ENCODE assay signal across 8 mouse cellular contexts in the genomic region with DNA sequence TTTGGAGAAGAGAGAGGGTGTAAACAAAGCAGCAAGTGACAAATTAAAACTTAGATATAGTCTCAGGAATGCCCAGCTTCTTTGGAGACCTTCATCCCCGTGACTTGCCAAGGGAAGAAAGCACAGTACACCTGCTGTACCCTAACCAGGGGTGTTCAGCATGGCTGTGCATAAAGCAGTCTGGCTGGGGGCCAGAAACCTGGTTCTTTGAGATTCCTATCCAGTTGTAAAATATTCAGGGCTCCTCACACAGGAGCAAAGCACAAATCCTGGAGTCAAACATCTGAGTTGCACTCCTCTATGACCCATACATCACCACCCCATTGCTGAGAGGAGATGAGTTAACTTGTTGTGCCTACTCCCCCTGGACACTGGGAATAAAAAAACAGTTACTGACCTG. TPM values are rescaled to one million over a fixed set of nuclear protein-coding genes. Genes with fewer than 3 reads are reported as not detected.
DNase-seq lines count a peak whose midpoint lies in the region; ATAC-seq and TF ChIP-seq lines count a peak whose summit lies in the region.
"Had no signal": no experiment of that assay in that cellular context is flagged by ENCODE, and none has a peak within 500 bp of the region (broad histone marks: within the 10 kb centered on the region; RNA-seq: fewer than 3 reads in every experiment).

No protein-coding gene starts in this region.

- 52% methylated on average over 1 of the region's 1 CpGs for WGBS in hindbrain, embryonic 15.5 days
- 73% methylated on average over 1 of the region's 1 CpGs for WGBS in hindbrain, embryonic 10.5 days
- WGBS in limb, embryonic 15.5 days: 27% methylated on average over 1 of the region's 1 CpGs

- H3K9ac ChIP-seq in hindbrain, embryonic 15.5 days: no peak overlapping the region
- H3K9ac ChIP-seq in limb, embryonic 15.5 days: no peak overlapping the region

- no peaks in the 10 kb centered on the region for H3K36me3 ChIP-seq in hindbrain, embryonic 15.5 days
- H3K36me3 ChIP-seq in hindbrain, embryonic 10.5 days: no peaks in the 10 kb centered on the region
- no peaks in the 10 kb centered on the region for H3K36me3 ChIP-seq in E14TG2a.4 (ENCODE audit: insufficient read depth, low read length)
- no peaks in the 10 kb centered on the region for H3K36me3 ChIP-seq in limb, embryonic 15.5 days

- H3K27ac ChIP-seq in hindbrain, embryonic 15.5 days (replicated peaks): no peak overlapping the region
- H3K27ac ChIP-seq in hindbrain, embryonic 10.5 days: no peak overlapping the region
- H3K27ac ChIP-seq in bone marrow macrophage, adult 2 months (ENCODE audit: insufficient read depth, low read depth, low read length): no peak overlapping the region
- no peak overlapping the region for H3K27ac ChIP-seq in limb, embryonic 15.5 days

- no peak for TF ChIP-seq CTCF in E14TG2a.4 (conservative IDR thresholded peaks at IDR 0.05; ENCODE audit: low read length)
- no peak for TF ChIP-seq CTCF in bone marrow macrophage, adult 2 months (IDR thresholded peaks at IDR 0.05; ENCODE audit: low read depth, low read length)

- peaks cover 7% of the 10 kb centered on the region; the same call in 1 of the 2 replicates for H3K27me3 ChIP-seq in hindbrain, embryonic 15.5 days
- peaks cover 15% of the 10 kb centered on the region for H3K27me3 ChIP-seq in hindbrain, embryonic 10.5 days (ENCODE audit: insufficient read depth, poor library complexity, severe bottlenecking)
- no peaks in the 10 kb centered on the region for H3K27me3 ChIP-seq in E14TG2a.4 (ENCODE audit: insufficient read depth, low read length)
- no peaks in the 10 kb centered on the region for H3K27me3 ChIP-seq in limb, embryonic 15.5 days

- H3K4me3 ChIP-seq in hindbrain, embryonic 15.5 days: 0 out of 2 replicates have a peak overlapping the region, but pooled peaks have one; percentile 68
- no peak overlapping the region for H3K4me3 ChIP-seq in hindbrain, embryonic 10.5 days
- peak overlapping the region; percentile 96; the same call in 1 of the 2 replicates for H3K4me3 ChIP-seq in E14TG2a.4 (replicated peaks; ENCODE audit: low read length)
- peak overlapping the region; percentile 23 for H3K4me3 ChIP-seq in bone marrow macrophage, adult 2 months (ENCODE audit: insufficient read depth, low read length)
- H3K4me3 ChIP-seq in limb, embryonic 15.5 days: peak overlapping the region; percentile 91; the same call in 1 of the 2 replicates

- no peak for DNase-seq in hindbrain, embryonic 10.5 days (ENCODE audit: low spot score)
- DNase-seq in ovary, adult 18-20 months (ENCODE audit: low spot score): no peak
- DNase-seq in B cell, adult 2 months: no peak
- DNase-seq: thymus, adult 2 months had no signal

- peak overlapping the region; percentile 88; the same call in 1 of the 2 replicates for H3K4me2 ChIP-seq in hindbrain, embryonic 15.5 days
- H3K4me2 ChIP-seq in limb, embryonic 15.5 days: no peak overlapping the region; the same call in 1 of the 2 replicates

- H3K4me1 ChIP-seq in hindbrain, embryonic 15.5 days (replicated peaks): peaks cover 13% of the 10 kb centered on the region
- peaks cover 11% of the 10 kb centered on the region; the same call in 1 of the 2 replicates for H3K4me1 ChIP-seq in hindbrain, embryonic 10.5 days (replicated peaks)
- H3K4me1 ChIP-seq in E14TG2a.4 (replicated peaks; ENCODE audit: low read depth, low read length): peaks cover 53% of the 10 kb centered on the region
- peaks cover 31% of the 10 kb centered on the region for H3K4me1 ChIP-seq in bone marrow macrophage, adult 2 months (ENCODE audit: control insufficient read depth, insufficient read depth, low read length)
- peaks cover 16% of the 10 kb centered on the region; the same call in 1 of the 2 replicates for H3K4me1 ChIP-seq in limb, embryonic 15.5 days

- no peak for ATAC-seq in hindbrain, embryonic 15.5 days (ENCODE audit: low FRiP score, low read depth)
- no peak for ATAC-seq in limb, embryonic 15.5 days (ENCODE audit: insufficient number of reproducible peaks, low FRiP score, low TSS enrichment, low read depth)

- no peak for TF ChIP-seq POLR2A in bone marrow macrophage, adult 2 months (IDR thresholded peaks at IDR 0.05; ENCODE audit: borderline replicate concordance, low read depth, low read length)

- no peaks in the 10 kb centered on the region for H3K9me3 ChIP-seq in hindbrain, embryonic 15.5 days
- H3K9me3 ChIP-seq in hindbrain, embryonic 10.5 days: no peaks in the 10 kb centered on the region
- no peaks in the 10 kb centered on the region for H3K9me3 ChIP-seq in E14TG2a.4 (ENCODE audit: low read length)
- no peaks in the 10 kb centered on the region for H3K9me3 ChIP-seq in limb, embryonic 15.5 days

RNA-seq across cellular contexts. Expression of gene Ostf1, which starts 2.0 kb away (rescaled TPM):
- 53.1 and 56.7 TPM in 2 replicates for polyA plus RNA-seq in hindbrain, embryonic 15.5 days (2015; fragmentation: Nextera tagmentation; extraction: Ambion mirVana)
- 49.7 and 52.1 TPM in 2 replicates for polyA plus RNA-seq in hindbrain, embryonic 10.5 days (2016; fragmentation: Nextera tagmentation; extraction: Ambion mirVana)
- 267 and 297 TPM in 2 replicates for polyA plus RNA-seq in bone marrow macrophage, adult 2 months (2012; ENCODE audit: insufficient read depth, insufficient read length, missing spikeins)
- polyA plus RNA-seq in limb, embryonic 15.5 days (2015; fragmentation: Nextera tagmentation; extraction: Ambion mirVana): 154 and 163 TPM in 2 replicates

RNA-seq across cellular contexts. Expression of gene Nmrk1, which starts 2.2 kb away (rescaled TPM):
- 9.3 and 10.0 TPM in 2 replicates for polyA plus RNA-seq in hindbrain, embryonic 15.5 days (2015; fragmentation: Nextera tagmentation; extraction: Ambion mirVana)
- polyA plus RNA-seq in hindbrain, embryonic 10.5 days (2016; fragmentation: Nextera tagmentation; extraction: Ambion mirVana): 7.2 and 7.7 TPM in 2 replicates
- polyA plus RNA-seq in bone marrow macrophage, adult 2 months (2012; ENCODE audit: insufficient read depth, insufficient read length, missing spikeins): 12.7 and 12.8 TPM in 2 replicates
- polyA plus RNA-seq in limb, embryonic 15.5 days (2015; fragmentation: Nextera tagmentation; extraction: Ambion mirVana): 18.6 and 19.1 TPM in 2 replicates

RNA-seq across cellular contexts. Expression of gene Carnmt1, which starts 41.0 kb away (rescaled TPM):
- 15.2 and 19.3 TPM in 2 replicates for polyA plus RNA-seq in hindbrain, embryonic 15.5 days (2015; fragmentation: Nextera tagmentation; extraction: Ambion mirVana)
- 21.5 and 26.9 TPM in 2 replicates for polyA plus RNA-seq in hindbrain, embryonic 10.5 days (2016; fragmentation: Nextera tagmentation; extraction: Ambion mirVana)
- polyA plus RNA-seq in bone marrow macrophage, adult 2 months (2012; ENCODE audit: insufficient read depth, insufficient read length, missing spikeins): 6.7 and 10.8 TPM in 2 replicates
- polyA plus RNA-seq in limb, embryonic 15.5 days (2015; fragmentation: Nextera tagmentation; extraction: Ambion mirVana): 21.5 and 35.0 TPM in 2 replicates
